ENCODE assay signal across 10 mouse cellular contexts in the genomic region with DNA sequence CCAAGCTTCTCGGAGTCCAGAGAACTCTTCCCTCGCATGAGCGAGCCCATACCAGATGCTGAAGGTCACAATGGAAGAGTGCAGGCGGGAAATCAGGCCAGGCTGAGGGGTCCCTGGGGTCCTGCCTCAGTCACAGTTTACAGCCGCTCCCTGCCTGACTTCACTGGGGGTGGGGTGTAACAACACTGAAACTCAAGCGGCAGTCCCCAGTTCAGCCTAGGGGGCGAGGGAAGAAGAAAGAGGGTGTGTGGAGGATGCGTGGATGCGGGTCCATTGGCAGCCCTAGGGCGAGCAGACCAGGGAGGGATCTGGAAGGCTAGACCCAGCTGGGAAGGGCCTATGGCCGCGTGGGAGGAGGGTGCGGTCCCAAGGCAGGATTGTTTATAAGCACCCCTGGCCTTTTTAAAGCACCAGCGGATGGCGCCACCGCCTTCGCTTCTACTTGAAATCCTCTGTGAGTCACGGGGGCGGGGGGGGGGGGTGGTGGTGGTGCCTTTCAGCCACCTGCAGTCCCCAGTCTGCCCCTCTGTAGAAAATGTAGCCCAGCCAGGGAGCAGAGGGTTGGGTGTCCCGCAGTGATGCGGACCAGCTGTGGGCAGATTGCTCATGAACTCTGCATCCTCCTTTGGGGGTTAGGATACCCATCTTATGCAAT. TPM values are rescaled to one million over a fixed set of nuclear protein-coding genes. Genes with fewer than 3 reads are reported as not detected.
A peak's percentile ranks its signal among the peaks of the same experiment; 100 is the strongest.
DNase-seq lines count a peak whose midpoint lies in the region; ATAC-seq and TF ChIP-seq lines count a peak whose summit lies in the region.
"Had no signal": no experiment of that assay in that cellular context is flagged by ENCODE, and none has a peak within 500 bp of the region (broad histone marks: within the 10 kb centered on the region; RNA-seq: fewer than 3 reads in every experiment).

No protein-coding gene starts in this region.

- H3K4me2 ChIP-seq in embryonic facial prominence, embryonic 15.5 days (replicated peaks) = peak overlapping the region; percentile 40
- peak overlapping the region; percentile 20; the same call in 1 of the 2 replicates for H3K4me2 ChIP-seq in limb, embryonic 14.5 days (replicated peaks; ENCODE audit: low read depth, low read length, severe bottlenecking)

- peaks cover 12% of the 10 kb centered on the region for H3K4me1 ChIP-seq in embryonic facial prominence, embryonic 15.5 days
- peaks cover 20% of the 10 kb centered on the region for H3K4me1 ChIP-seq in limb, embryonic 14.5 days (ENCODE audit: control insufficient read depth, insufficient read depth, low read length)

- intact Hi-C loops in heart, postnatal 10 days (cut with DNase I) = no loop called here

- no peaks in the 10 kb centered on the region for H3K9me3 ChIP-seq in embryonic facial prominence, embryonic 15.5 days (replicated peaks)
- no peaks in the 10 kb centered on the region for H3K9me3 ChIP-seq in limb, embryonic 14.5 days (ENCODE audit: control insufficient read depth, low read length)

- no peak overlapping the region for H3K4me3 ChIP-seq in layer of hippocampus, adult 2 months
- no peak overlapping the region for H3K4me3 ChIP-seq in embryonic facial prominence, embryonic 15.5 days (replicated peaks)
- no peak overlapping the region for H3K4me3 ChIP-seq in limb, embryonic 14.5 days (replicated peaks; ENCODE audit: low read length)

- no peak for TF ChIP-seq POLR2A in limb, embryonic 14.5 days (IDR thresholded peaks at IDR 0.05; ENCODE audit: borderline replicate concordance, extremely low read depth, insufficient read depth, insufficient read length)

- 0 out of 2 replicates have a peak, but pooled peaks have one; percentile 14 for TF ChIP-seq CTCF in layer of hippocampus, adult 2 months (conservative IDR thresholded peaks at IDR 0.05)

- peak; percentile 55; the same call in 1 of the 2 replicates for ATAC-seq in embryonic facial prominence, embryonic 15.5 days (ENCODE audit: insufficient number of reproducible peaks, low FRiP score, low TSS enrichment, low read depth)
- ATAC-seq in limb, embryonic 14.5 days (ENCODE audit: low FRiP score, low read depth) = peak; percentile 56
- no peak for ATAC-seq in CD4-positive, CD25-positive, alpha-beta regulatory T cell, adult 4 months

- H3K36me3 ChIP-seq in embryonic facial prominence, embryonic 15.5 days = no peaks in the 10 kb centered on the region
- H3K36me3 ChIP-seq in limb, embryonic 14.5 days (ENCODE audit: control insufficient read depth, insufficient read depth, low read length) = no peaks in the 10 kb centered on the region

- no peak overlapping the region for H3K9ac ChIP-seq in embryonic facial prominence, embryonic 15.5 days
- no peak overlapping the region for H3K9ac ChIP-seq in limb, embryonic 14.5 days (ENCODE audit: low read depth, low read length, severe bottlenecking)

- H3K27ac ChIP-seq in layer of hippocampus, adult 2 months = no peak overlapping the region
- 0 out of 2 replicates have a peak overlapping the region, but pooled peaks have one; percentile 7 for H3K27ac ChIP-seq in embryonic facial prominence, embryonic 15.5 days (replicated peaks)
- 0 out of 2 replicates have a peak overlapping the region, but pooled peaks have one; percentile 15 for H3K27ac ChIP-seq in limb, embryonic 14.5 days (replicated peaks; ENCODE audit: low read depth, low read length)

- WGBS in embryonic facial prominence, embryonic 15.5 days = 21% methylated on average over 20 of the region's 21 CpGs
- WGBS in limb, embryonic 14.5 days = 19% methylated on average over 21 of the region's 21 CpGs

- no peak for DNase-seq in layer of hippocampus, adult 2 months (ENCODE audit: low spot score in 2 of 2)
- no peak for DNase-seq in layer of hippocampus, adult 9-10 months (ENCODE audit: low spot score)
- peak; percentile 65 to 67 for DNase-seq in heart, postnatal 10 days
- DNase-seq in limb, embryonic 14.5 days (ENCODE audit: low spot score) = peak; percentile 15
- DNase-seq in ovary, postnatal 36 days (ENCODE audit: low spot score) = peak; percentile 31
- DNase-seq in frontal cortex, postnatal 14 days (ENCODE audit: low spot score in 2 of 2) = no peak

- H3K27me3 ChIP-seq in embryonic facial prominence, embryonic 15.5 days = no peaks in the 10 kb centered on the region
- H3K27me3 ChIP-seq in limb, embryonic 14.5 days (ENCODE audit: control insufficient read depth, insufficient read depth, low read length) = no peaks in the 10 kb centered on the region

RNA-seq across cellular contexts. Expression of a gene that starts 54.5 kb away (rescaled TPM):
- total RNA-seq in layer of hippocampus, adult 2 months (2021) = 1 to 10 TPM; 4.4 to 6.1 TPM
- polyA plus RNA-seq in embryonic facial prominence, embryonic 15.5 days (2015; fragmentation: Nextera tagmentation; extraction: Ambion mirVana) = 5.1 and 5.2 TPM in 2 replicates
- total RNA-seq in heart, postnatal 10 days (2021) = 10 to 100 TPM; 18.8 to 20.3 TPM
- polyA plus RNA-seq in limb, embryonic 14.5 days (2012; rRNA removed) = 6.6 and 8.6 TPM in 2 replicates
- polyA plus RNA-seq in limb, embryonic 14.5 days (2014; fragmentation: Nextera tagmentation; extraction: Ambion mirVana) = 1.8 and 1.9 TPM in 2 replicates
- not detected for polyA plus RNA-seq in CD4-positive, CD25-positive, alpha-beta regulatory T cell, adult 4 months (2017; shearing (Covaris generic))
- total RNA-seq: hematopoietic stem cell, adult 5-6 weeks; MEL had no signal

Comparison
In these comparisons a context has a peak if more than half of its experiments do, and no peak if none do; other contexts are left out.
1. DNase-seq: peak in heart, postnatal 10 days (2 of 2), limb, embryonic 14.5 days (single experiment) and ovary, postnatal 36 days (single experiment); none in layer of hippocampus, adult 2 months (0 of 2), layer of hippocampus, adult 9-10 months (single experiment) and frontal cortex, postnatal 14 days (0 of 2).